Mouse (Mus musculus): ENCODE data around the gene Trpc4ap.
"Not testable (repeated sequence)": the region's sequence is repeated elsewhere in the genome, so short reads cannot be mapped to it uniquely, and the experiment has no call there.

The Trpc4ap gene

GRCm38 (mm10) chr2:155611834-155612550 lies 80.2 kb downstream of the Trpc4ap start:
- DNase-seq (ENCODE audit: low spot score) = no peak

GRCm38 (mm10) chr2:155610978-155611377 lies 81.2 kb downstream of the Trpc4ap start, which contains the start of gene Myh7b:
Gene Myh7b, plus strand, starts transcription at chr2:155611212.
- DNase-seq (ENCODE audit: low spot score) = no peak

- DNase-seq (ENCODE audit: low spot score) = no peak
These were observed 85.8 kb downstream of the Trpc4ap start for GRCm38 (mm10) chr2:155606360-155606759.

- DNase-seq (ENCODE audit: low spot score) = not testable (repeated sequence)
These were observed 87.0 kb downstream of the Trpc4ap start for GRCm38 (mm10) chr2:155605236-155605589.

- DNase-seq (ENCODE audit: low spot score) = no peak
These were observed 87.5 kb downstream of the Trpc4ap start for GRCm38 (mm10) chr2:155604560-155605235.

GRCm38 (mm10) chr2:155603707-155604106 lies 88.5 kb downstream of the Trpc4ap start:
- DNase-seq (ENCODE audit: low spot score) = no peak

GRCm38 (mm10) chr2:155595516-155595915 lies 96.7 kb downstream of the Trpc4ap start:
- no peak for DNase-seq (ENCODE audit: low spot score)

GRCm38 (mm10) chr2:155592854-155593283 lies 99.3 kb downstream of the Trpc4ap start:
- DNase-seq (ENCODE audit: low spot score) = no peak

- peak; percentile 100 for DNase-seq (ENCODE audit: low spot score)
These were observed 99.9 kb downstream of the Trpc4ap start, which contains the start of gene Gss for GRCm38 (mm10) chr2:155592137-155592853. Gene Gss, minus strand, starts transcription at chr2:155592810.

GRCm38 (mm10) chr2:155591676-155592075 lies 100.5 kb downstream of the Trpc4ap start:
- DNase-seq (ENCODE audit: low spot score) = no peak

GRCm38 (mm10) chr2:155590876-155591275 lies 101.3 kb downstream of the Trpc4ap start:
- DNase-seq (ENCODE audit: low spot score) = no peak

GRCm38 (mm10) chr2:155589521-155589920 lies 102.7 kb downstream of the Trpc4ap start:
- no peak for DNase-seq (ENCODE audit: low spot score)

GRCm38 (mm10) chr2:155588136-155588535 lies 104.0 kb downstream of the Trpc4ap start:
- DNase-seq (ENCODE audit: low spot score) = no peak

GRCm38 (mm10) chr2:155585486-155585885 lies 106.7 kb downstream of the Trpc4ap start:
- DNase-seq (ENCODE audit: low spot score) = no peak

- no peak for DNase-seq (ENCODE audit: low spot score)
These were observed 107.1 kb downstream of the Trpc4ap start for GRCm38 (mm10) chr2:155585082-155585481.
